Mouse (Mus musculus): ENCODE measurements around the gene Eif4a3. TPM values are rescaled to one million over a fixed set of nuclear protein-coding genes. Genes with fewer than 3 reads are reported as not detected.

The Eif4a3 gene
- polyA plus RNA-seq, 2 experiments, result 228 to 339 TPM

GRCm38 (mm10) chr11:119339179-119339578, 39.3 kb upstream of the Eif4a3 start:
- Histone ChIP-seq H3K4me3 (replicated peaks; ENCODE audit: low read length) (no peak overlapping the region), H3K36me3 (ENCODE audit: control insufficient read depth, insufficient read depth, low read length) (no peaks in the 10 kb centered on the region), H3K9me3 (ENCODE audit: control insufficient read depth, low read length) (no peaks in the 10 kb centered on the region), H3K4me1 (ENCODE audit: control insufficient read depth, insufficient read depth, low read length) (no peaks in the 10 kb centered on the region), H3K27ac (replicated peaks; ENCODE audit: low read depth, low read length) (no peak overlapping the region), H3K27me3 (ENCODE audit: control insufficient read depth, insufficient read depth, low read length) (no peaks in the 10 kb centered on the region), H3K9ac (ENCODE audit: low read depth, low read length, severe bottlenecking) (no peak overlapping the region), H3K4me2 (replicated peaks; ENCODE audit: low read depth, low read length, severe bottlenecking) (no peak overlapping the region)
- no peak for ATAC-seq (ENCODE audit: low FRiP score, low read depth)
- TF ChIP-seq POLR2A (IDR thresholded peaks at IDR 0.05; ENCODE audit: borderline replicate concordance, extremely low read depth, insufficient read depth, insufficient read length), result no peak
- WGBS, result 47% methylated on average over 5 of the region's 5 CpGs
- no peak for DNase-seq (ENCODE audit: low spot score)

GRCm38 (mm10) chr11:119338271-119339059, 38.6 kb upstream of the Eif4a3 start:
- Histone ChIP-seq H3K4me1 (ENCODE audit: control insufficient read depth, insufficient read depth, low read length) (no peaks in the 10 kb centered on the region), H3K4me2 (replicated peaks; ENCODE audit: low read depth, low read length, severe bottlenecking) (no peak overlapping the region), H3K9me3 (ENCODE audit: control insufficient read depth, low read length) (no peaks in the 10 kb centered on the region), H3K27me3 (ENCODE audit: control insufficient read depth, insufficient read depth, low read length) (no peaks in the 10 kb centered on the region), H3K9ac (ENCODE audit: low read depth, low read length, severe bottlenecking) (no peak overlapping the region), H3K36me3 (ENCODE audit: control insufficient read depth, insufficient read depth, low read length) (no peaks in the 10 kb centered on the region), H3K4me3 (replicated peaks; ENCODE audit: low read length) (no peak overlapping the region), H3K27ac (replicated peaks; ENCODE audit: low read depth, low read length) (no peak overlapping the region)
- 82% methylated on average over 10 of the region's 10 CpGs for WGBS
- DNase-seq (ENCODE audit: low spot score) (no peak), ATAC-seq (ENCODE audit: low FRiP score, low read depth) (no peak)
- no peak for TF ChIP-seq POLR2A (IDR thresholded peaks at IDR 0.05; ENCODE audit: borderline replicate concordance, extremely low read depth, insufficient read depth, insufficient read length)

GRCm38 (mm10) chr11:119331970-119332369, 32.1 kb upstream of the Eif4a3 start:
- no peak overlapping the region for H3K4me3 ChIP-seq (replicated peaks; ENCODE audit: low read length)
- no peak overlapping the region for H3K9ac ChIP-seq (ENCODE audit: low read depth, low read length, severe bottlenecking)
- no peaks in the 10 kb centered on the region for H3K4me1 ChIP-seq (ENCODE audit: control insufficient read depth, insufficient read depth, low read length)
- ATAC-seq (ENCODE audit: low FRiP score, low read depth) (no peak), DNase-seq (ENCODE audit: low spot score) (no peak)
- H3K27me3 ChIP-seq (ENCODE audit: control insufficient read depth, insufficient read depth, low read length), result no peaks in the 10 kb centered on the region
- no peak for TF ChIP-seq POLR2A (IDR thresholded peaks at IDR 0.05; ENCODE audit: borderline replicate concordance, extremely low read depth, insufficient read depth, insufficient read length)
- H3K27ac ChIP-seq (replicated peaks; ENCODE audit: low read depth, low read length), result no peak overlapping the region
- 28% methylated on average over 3 of the region's 3 CpGs for WGBS
- H3K36me3 ChIP-seq (ENCODE audit: control insufficient read depth, insufficient read depth, low read length), result no peaks in the 10 kb centered on the region
- H3K4me2 ChIP-seq (replicated peaks; ENCODE audit: low read depth, low read length, severe bottlenecking), result no peak overlapping the region
- H3K9me3 ChIP-seq (ENCODE audit: control insufficient read depth, low read length), result no peaks in the 10 kb centered on the region

GRCm38 (mm10) chr11:119330592-119330991, 30.7 kb upstream of the Eif4a3 start:
- H3K4me1 ChIP-seq (ENCODE audit: control insufficient read depth, insufficient read depth, low read length), result no peaks in the 10 kb centered on the region
- H3K9me3 ChIP-seq (ENCODE audit: control insufficient read depth, low read length), result no peaks in the 10 kb centered on the region
- ATAC-seq (ENCODE audit: low FRiP score, low read depth), result no peak
- TF ChIP-seq POLR2A (IDR thresholded peaks at IDR 0.05; ENCODE audit: borderline replicate concordance, extremely low read depth, insufficient read depth, insufficient read length), result no peak
- no peak overlapping the region for H3K4me2 ChIP-seq (replicated peaks; ENCODE audit: low read depth, low read length, severe bottlenecking)
- no peak overlapping the region for H3K27ac ChIP-seq (replicated peaks; ENCODE audit: low read depth, low read length)
- no peak for DNase-seq (ENCODE audit: low spot score)
- H3K4me3 ChIP-seq (replicated peaks; ENCODE audit: low read length), result no peak overlapping the region
- no peaks in the 10 kb centered on the region for H3K27me3 ChIP-seq (ENCODE audit: control insufficient read depth, insufficient read depth, low read length)
- H3K36me3 ChIP-seq (ENCODE audit: control insufficient read depth, insufficient read depth, low read length), result no peaks in the 10 kb centered on the region
- H3K9ac ChIP-seq (ENCODE audit: low read depth, low read length, severe bottlenecking), result no peak overlapping the region
- 64% methylated on average over 4 of the region's 4 CpGs for WGBS

- Histone ChIP-seq H3K27me3 (ENCODE audit: control insufficient read depth, insufficient read depth, low read length) (no peaks in the 10 kb centered on the region), H3K9ac (ENCODE audit: low read depth, low read length, severe bottlenecking) (no peak overlapping the region), H3K4me2 (replicated peaks; ENCODE audit: low read depth, low read length, severe bottlenecking) (no peak overlapping the region), H3K27ac (replicated peaks; ENCODE audit: low read depth, low read length) (no peak overlapping the region), H3K4me3 (replicated peaks; ENCODE audit: low read length) (no peak overlapping the region), H3K9me3 (ENCODE audit: control insufficient read depth, low read length) (peaks cover 3% of the 10 kb centered on the region; the same call in 1 of the 2 replicates), H3K4me1 (ENCODE audit: control insufficient read depth, insufficient read depth, low read length) (no peaks in the 10 kb centered on the region), H3K36me3 (ENCODE audit: control insufficient read depth, insufficient read depth, low read length) (no peaks in the 10 kb centered on the region)
- ATAC-seq (ENCODE audit: low FRiP score, low read depth), result no peak
- DNase-seq (ENCODE audit: low spot score), result no peak
- WGBS, result 68% methylated on average over 1 of the region's 1 CpGs
- TF ChIP-seq POLR2A (IDR thresholded peaks at IDR 0.05; ENCODE audit: borderline replicate concordance, extremely low read depth, insufficient read depth, insufficient read length), result no peak
Measured at GRCm38 (mm10) chr11:119325068-119325467, 25.2 kb upstream of the Eif4a3 start.
